In genomic region chr5:130043741-130044140, GRCm38 (mm10) we compare ENCODE assay signal across 19 mouse cellular contexts. TPM values are rescaled to one million over a fixed set of nuclear protein-coding genes. Genes with fewer than 3 reads are reported as not detected.
DNase-seq lines count a peak whose midpoint lies in the region; ATAC-seq and TF ChIP-seq lines count a peak whose summit lies in the region.
"Had no signal": no experiment of that assay in that cellular context is flagged by ENCODE, and none has a peak within 500 bp of the region (broad histone marks: within the 10 kb centered on the region; RNA-seq: fewer than 3 reads in every experiment).

No protein-coding gene starts in this region.

- DNase-seq in heart, adult 11 months = peak; percentile 84
- no peak for DNase-seq in heart, postnatal 25 days (ENCODE audit: low spot score)
- no peak for DNase-seq in layer of hippocampus, adult 2 months (ENCODE audit: low spot score in 2 of 2)
- no peak for DNase-seq in layer of hippocampus, adult 9-10 months (ENCODE audit: low spot score)
- DNase-seq in adipocyte (ENCODE audit: low spot score) = peak; percentile 46
- no peak for DNase-seq in thymus, postnatal 14 days
- DNase-seq: right cerebral cortex, postnatal 4 days had no signal

- TF ChIP-seq CTCF in layer of hippocampus, adult 2 months (conservative IDR thresholded peaks at IDR 0.05) = no peak

- peak; percentile 37; the same call in 1 of the 2 replicates for ATAC-seq in liver, embryonic 16.5 days (ENCODE audit: low read depth)
- ATAC-seq: CD4-positive, CD25-positive, alpha-beta regulatory T cell, adult 4 months; forebrain, postnatal 0 days; intestine, postnatal 0 days; midbrain, embryonic 13.5 days had no signal

- WGBS in liver, embryonic 16.5 days (ENCODE audit: insufficient replicate concordance) = 81% methylated on average over 3 of the region's 3 CpGs

- H3K4me2 ChIP-seq in liver, embryonic 16.5 days (ENCODE audit: low read depth, low read length) = no peak overlapping the region
- H3K4me2 ChIP-seq: embryonic facial prominence, embryonic 13.5 days; heart, embryonic 11.5 days; hindbrain, embryonic 14.5 days; midbrain, embryonic 13.5 days; neural tube, embryonic 13.5 days had no signal

- H3K9me3 ChIP-seq in liver, embryonic 16.5 days (replicated peaks; ENCODE audit: control insufficient read depth, low read length) = no peaks in the 10 kb centered on the region
- H3K9me3 ChIP-seq: embryonic facial prominence, embryonic 13.5 days; forebrain, embryonic 10.5 days; midbrain, embryonic 13.5 days; neural tube, embryonic 13.5 days had no signal

- intact Hi-C loops in heart, postnatal 25 days (cut with DNase I) = no loop called here

- H3K27me3 ChIP-seq in liver, embryonic 16.5 days (ENCODE audit: control insufficient read depth, insufficient read depth, low read depth, low read length) = no peaks in the 10 kb centered on the region
- H3K27me3 ChIP-seq: embryonic facial prominence, embryonic 13.5 days; midbrain, embryonic 13.5 days; neural tube, embryonic 13.5 days had no signal

- H3K4me1 ChIP-seq in liver, embryonic 16.5 days (ENCODE audit: control insufficient read depth, low read depth, low read length) = peaks cover 5% of the 10 kb centered on the region; the same call in 1 of the 2 replicates
- H3K4me1 ChIP-seq: embryonic facial prominence, embryonic 13.5 days; forebrain, embryonic 10.5 days; midbrain, embryonic 13.5 days had no signal

- H3K9ac ChIP-seq in liver, embryonic 16.5 days (ENCODE audit: low read depth, low read length) = no peak overlapping the region
- H3K9ac ChIP-seq: embryonic facial prominence, embryonic 13.5 days; forebrain, postnatal 0 days; hindbrain, embryonic 14.5 days; midbrain, embryonic 13.5 days had no signal

- no peak overlapping the region for H3K4me3 ChIP-seq in layer of hippocampus, adult 2 months
- no peak overlapping the region for H3K4me3 ChIP-seq in liver, embryonic 16.5 days (ENCODE audit: low read depth, low read length)
- H3K4me3 ChIP-seq: embryonic facial prominence, embryonic 13.5 days; forebrain, embryonic 10.5 days; midbrain, embryonic 13.5 days; neural tube, embryonic 13.5 days had no signal

- H3K27ac ChIP-seq in layer of hippocampus, adult 2 months = peak overlapping the region; percentile 85
- 0 out of 2 replicates have a peak overlapping the region, but pooled peaks have one; percentile 37 for H3K27ac ChIP-seq in liver, embryonic 16.5 days (ENCODE audit: low read length)
- H3K27ac ChIP-seq: embryonic facial prominence, embryonic 13.5 days; forebrain, embryonic 10.5 days; hindbrain, embryonic 14.5 days; kidney, postnatal 0 days; macrophage; midbrain, embryonic 13.5 days; neural tube, embryonic 13.5 days had no signal

- H3K36me3 ChIP-seq in liver, embryonic 16.5 days (ENCODE audit: control insufficient read depth, insufficient read depth) = peaks cover 31% of the 10 kb centered on the region

RNA-seq across cellular contexts. Expression of gene Crcp, which starts 14.7 kb away (rescaled TPM):
- 10 to 100 TPM; 10.1 to 11.5 TPM for total RNA-seq in heart, postnatal 25 days (2021)
- total RNA-seq in layer of hippocampus, adult 2 months (2021) = 10 to 100 TPM; 35.6 to 35.7 TPM
- polyA plus RNA-seq in liver, embryonic 16.5 days (2015; fragmentation: Nextera tagmentation; extraction: Ambion mirVana) = 17.8 and 19.9 TPM in 2 replicates

RNA-seq across cellular contexts. Expression of gene Asl, which starts 14.7 kb away (rescaled TPM):
- 1 to 10 TPM; 4.8 to 6.3 TPM for total RNA-seq in heart, postnatal 25 days (2021)
- total RNA-seq in layer of hippocampus, adult 2 months (2021) = 10 to 100 TPM; 18.2 to 27.3 TPM
- 61.8 and 65.8 TPM in 2 replicates for polyA plus RNA-seq in liver, embryonic 16.5 days (2015; fragmentation: Nextera tagmentation; extraction: Ambion mirVana)

RNA-seq across cellular contexts. Expression of gene Tpst1, which starts 29.4 kb away (rescaled TPM):
- total RNA-seq in heart, postnatal 25 days (2021) = 10 to 100 TPM; 10.7 to 13.7 TPM
- total RNA-seq in layer of hippocampus, adult 2 months (2021) = 10 to 100 TPM; 48.7 to 49.1 TPM
- polyA plus RNA-seq in liver, embryonic 16.5 days (2015; fragmentation: Nextera tagmentation; extraction: Ambion mirVana) = 19.6 and 20.9 TPM in 2 replicates

RNA-seq across cellular contexts. Expression of gene Gusb, which starts 40.9 kb away (rescaled TPM):
- total RNA-seq in heart, postnatal 25 days (2021) = 10 to 100 TPM; 12.3 to 13.4 TPM
- total RNA-seq in layer of hippocampus, adult 2 months (2021) = 10 to 100 TPM; 10.9 to 11.4 TPM
- 30.5 and 30.6 TPM in 2 replicates for polyA plus RNA-seq in liver, embryonic 16.5 days (2015; fragmentation: Nextera tagmentation; extraction: Ambion mirVana)

Comparison
In these comparisons a context has a peak if more than half of its experiments do, and no peak if none do; other contexts are left out.
1. DNase-seq: peak in heart, adult 11 months (single experiment) and adipocyte (single experiment); none in heart, postnatal 25 days (single experiment), layer of hippocampus, adult 2 months (0 of 2), layer of hippocampus, adult 9-10 months (single experiment) and thymus, postnatal 14 days (single experiment).